Mouse (Mus musculus) heart, embryonic 16.5 days (tissue): ENCODE data around the gene Dnajc3. TPM values are rescaled to one million over a fixed set of nuclear protein-coding genes. Genes with fewer than 3 reads are reported as not detected.

ENCODE experiments used
- ATAC-seq: fragments of 200-750 bp; cut with Nextera tagmentation; replicated peaks from 2 replicates; pipeline ENCODE4 v1.8.0; 2017; ENCODE audit warnings: moderate number of reproducible peaks; ENCODE audit not compliant: insufficient read depth, low FRiP score; ENCODE audit errors: extremely low read depth
- H3K27ac ChIP-seq: fragments of 300-500 bp; sonication (generic); 2 replicates; pipeline ENCODE4 v1.5.1; 2014; ENCODE audit warnings: mild to moderate bottlenecking, low read length, control low read depth, moderate library complexity
- H3K27me3 ChIP-seq: fragments of 300-500 bp; sonication (generic); 2 replicates; pipeline ENCODE4 v1.6.1; 2014; ENCODE audit warnings: low read length, mixed read lengths; ENCODE audit not compliant: control insufficient read depth, insufficient read depth
- H3K36me3 ChIP-seq: fragments of 300-500 bp; sonication (generic); 2 replicates; pipeline ENCODE4 v1.6.1; 2014; ENCODE audit not compliant: control insufficient read depth, insufficient read depth
- H3K4me1 ChIP-seq: fragments of 300-500 bp; sonication (generic); 2 replicates; pipeline ENCODE4 v1.6.1; 2014; ENCODE audit warnings: low read length, mixed read lengths; ENCODE audit not compliant: control insufficient read depth, insufficient read depth
- H3K4me2 ChIP-seq: fragments of 300-500 bp; sonication (generic); 2 replicates; pipeline ENCODE4 v1.6.1; 2014; ENCODE audit warnings: low read depth, mild to moderate bottlenecking, control low read depth, low read length
- H3K4me3 ChIP-seq: fragments of 300-500 bp; sonication (generic); 2 replicates; pipeline ENCODE4 v1.5.1; 2014; ENCODE audit warnings: mild to moderate bottlenecking, control low read depth, low read length
- H3K9ac ChIP-seq: fragments of 300-500 bp; sonication (generic); 2 replicates; pipeline ENCODE4 v1.6.1; 2014; ENCODE audit warnings: low read length, control low read depth
- H3K9me3 ChIP-seq: fragments of 300-500 bp; sonication (generic); replicated peaks from 2 replicates; pipeline ENCODE4 v1.6.1; 2016; ENCODE audit warnings: low read length; ENCODE audit not compliant: control insufficient read depth
- WGBS: fragments of 180-500 bp; shearing (Covaris S2); extraction: QIAGEN DNeasy Blood & Tissue Kit; methylation state at CpG from one replicate; pipeline ENCODE4 v1.1.7; 2014; 5-methylcytosine and 5-hydroxymethylcytosine counted together
- polyA plus RNA-seq: library from polyadenylated mRNA; unstranded; fragments of >200 nt; fragmentation: Nextera tagmentation; extraction: Ambion mirVana; gene quantifications from 2 replicates; pipeline ENCODE4 v1.2.1, GENCODE M21; 2015

Gene Dnajc3
- polyA plus RNA-seq, 1 experiment from 2014 or later: 31.0 TPM

DNA sequence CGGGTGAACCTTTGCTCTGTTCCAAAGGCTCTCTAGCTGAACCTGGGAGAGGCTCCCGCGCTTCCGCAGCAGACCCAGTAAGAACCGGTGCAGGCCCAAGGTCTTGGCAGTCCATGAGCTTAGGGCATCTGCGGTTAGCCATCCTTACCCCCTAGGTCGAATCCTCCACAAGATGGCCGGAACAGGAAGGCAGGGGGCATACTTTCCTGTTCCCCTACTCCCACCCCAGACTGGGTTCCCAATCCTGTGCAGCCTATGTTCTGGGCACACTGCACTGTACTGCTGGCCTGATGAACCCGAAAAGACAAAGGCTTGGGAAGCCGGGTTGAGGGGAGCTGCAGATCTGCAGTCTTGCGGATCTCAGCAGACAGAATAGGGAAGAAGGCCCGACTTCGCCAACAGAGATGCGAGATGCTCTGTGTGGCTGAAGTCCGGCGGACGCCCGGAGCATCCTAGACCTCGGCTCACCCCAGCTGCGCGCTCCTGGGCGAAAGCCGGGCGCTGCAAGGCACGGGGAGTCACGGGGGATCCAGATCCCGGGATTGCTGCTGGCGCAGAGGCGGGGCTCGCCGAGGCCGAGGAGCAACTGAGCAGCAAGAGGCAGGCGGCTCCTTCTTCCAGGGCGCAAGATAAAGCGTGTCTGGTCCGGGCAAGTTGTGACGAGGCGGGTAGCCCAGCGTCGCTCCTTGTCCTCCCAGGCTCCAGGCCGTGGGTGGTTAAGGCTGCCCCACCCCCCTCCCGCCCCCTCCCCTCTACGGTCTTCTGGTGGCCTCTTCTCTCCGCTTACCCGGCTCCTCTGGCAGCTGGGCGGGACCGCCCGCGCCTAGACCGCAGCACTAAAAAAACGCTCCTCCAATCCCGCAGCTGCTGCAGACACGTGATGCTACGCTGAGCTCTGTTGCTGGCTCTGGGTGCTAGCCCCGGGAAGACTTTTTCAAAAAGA, 12.8 kb upstream of the Dnajc3 start, which contains the start of gene Dzip1:
Gene Dzip1, minus strand, starts transcription at position 788 of the 943 bp plus-strand sequence.
- H3K4me1 ChIP-seq: peaks cover 24% of the 10 kb centered on the region
- H3K4me2 ChIP-seq: peak within 1 kb of the TSS; percentile 94
- H3K9ac ChIP-seq: peak within 1 kb of the TSS; percentile 77
- H3K4me3 ChIP-seq: peak within 1 kb of the TSS; percentile 77
- no peaks in the 10 kb centered on the region for H3K9me3 ChIP-seq
- WGBS: under 1% methylated on average over 52 of the region's 55 CpGs
- H3K27me3 ChIP-seq: 0 out of 2 replicates have a peak, but pooled peaks cover 7% of the 10 kb centered on the region
- H3K36me3 ChIP-seq: no peaks in the 10 kb centered on the region
- H3K27ac ChIP-seq: peak within 1 kb of the TSS; percentile 48
- peak; percentile 86 for ATAC-seq

DNA sequence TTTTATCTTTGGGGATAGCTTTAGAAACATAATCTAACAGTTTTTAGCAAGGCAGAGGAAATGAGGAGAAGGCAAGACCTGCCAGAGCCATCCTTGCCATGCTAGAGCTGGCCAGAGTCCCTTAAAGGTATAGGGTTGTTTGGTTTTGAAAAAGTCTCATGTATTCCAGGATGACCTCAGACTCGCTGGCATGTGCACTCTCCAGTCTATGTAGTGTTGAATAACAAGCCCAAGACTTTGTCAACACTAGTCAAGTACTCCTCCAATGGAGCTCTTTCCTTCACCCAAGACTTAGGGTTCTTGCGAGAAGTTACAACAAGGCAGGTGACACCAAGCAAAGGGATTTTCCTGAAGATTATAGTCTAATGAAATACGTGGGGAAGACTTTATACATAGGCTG, 9.2 kb upstream of the Dnajc3 start:
- Histone ChIP-seq H3K4me3 (no peak overlapping the region), H3K27ac (no peak overlapping the region), H3K36me3 (no peaks in the 10 kb centered on the region), H3K4me1 (peaks cover 15% of the 10 kb centered on the region), H3K27me3 (0 out of 2 replicates have a peak, but pooled peaks cover 2% of the 10 kb centered on the region), H3K4me2 (no peak overlapping the region), H3K9me3 (no peaks in the 10 kb centered on the region), H3K9ac (no peak overlapping the region)
- WGBS: 63% methylated on average over 3 of the region's 3 CpGs
- no peak for ATAC-seq

GRCm38 (mm10) chr14:118929779-118930178, 8.0 kb upstream of the Dnajc3 start:
- no peak for ATAC-seq
- H3K4me1 ChIP-seq: peaks cover 5% of the 10 kb centered on the region
- H3K27me3 ChIP-seq: 0 out of 2 replicates have a peak, but pooled peaks cover 2% of the 10 kb centered on the region
- no peak overlapping the region for H3K9ac ChIP-seq
- H3K4me3 ChIP-seq: no peak overlapping the region
- H3K36me3 ChIP-seq: no peaks in the 10 kb centered on the region
- H3K4me2 ChIP-seq: no peak overlapping the region
- 68% methylated on average over 2 of the region's 2 CpGs for WGBS
- H3K9me3 ChIP-seq: no peaks in the 10 kb centered on the region
- H3K27ac ChIP-seq: peak overlapping the region; percentile 27; the same call in 1 of the 2 replicates

- H3K4me1 ChIP-seq: 0 out of 2 replicates have a peak, but pooled peaks cover 2% of the 10 kb centered on the region
- H3K36me3 ChIP-seq: no peaks in the 10 kb centered on the region
- no peaks in the 10 kb centered on the region for H3K9me3 ChIP-seq
- 0 out of 2 replicates have a peak, but pooled peaks cover 2% of the 10 kb centered on the region for H3K27me3 ChIP-seq
- H3K4me2 ChIP-seq: no peak overlapping the region
- 70% methylated on average over 2 of the region's 2 CpGs for WGBS
- no peak overlapping the region for H3K27ac ChIP-seq
- no peak overlapping the region for H3K4me3 ChIP-seq
- ATAC-seq: no peak
- H3K9ac ChIP-seq: no peak overlapping the region
Observed at GRCm38 (mm10) chr14:118930777-118931176, 7.0 kb upstream of the Dnajc3 start.

DNA sequence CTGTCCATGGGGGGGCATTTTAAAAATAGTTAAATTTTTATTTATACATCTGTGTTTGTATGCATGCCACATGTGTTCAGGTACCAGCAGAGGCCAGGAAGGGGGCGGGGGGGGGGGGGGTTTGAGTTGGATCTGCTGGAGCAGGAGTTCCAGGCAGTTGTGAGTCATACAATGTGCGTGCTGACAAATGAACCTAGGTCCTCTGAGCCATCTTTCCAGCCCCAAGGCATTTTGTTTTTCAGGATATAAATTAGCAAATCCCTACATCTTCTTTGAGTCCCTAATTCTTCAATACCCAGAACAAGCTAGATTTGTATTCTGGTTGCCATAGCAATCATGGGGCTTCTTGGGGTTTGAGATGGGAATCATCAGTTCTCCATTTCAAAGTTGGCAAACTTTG, 6.6 kb upstream of the Dnajc3 start:
- H3K9me3 ChIP-seq: no peaks in the 10 kb centered on the region
- 72% methylated on average over 2 of the region's 2 CpGs for WGBS

GRCm38 (mm10) chr14:118932956-118933355, 4.8 kb upstream of the Dnajc3 start:
- Histone ChIP-seq H3K4me1 (peaks cover 6% of the 10 kb centered on the region), H3K4me3 (no peak overlapping the region), H3K9me3 (no peaks in the 10 kb centered on the region), H3K9ac (no peak overlapping the region), H3K36me3 (no peaks in the 10 kb centered on the region), H3K27me3 (0 out of 2 replicates have a peak, but pooled peaks cover 2% of the 10 kb centered on the region), H3K4me2 (no peak overlapping the region), H3K27ac (no peak overlapping the region)
- ATAC-seq: no peak
- 57% methylated on average over 8 of the region's 8 CpGs for WGBS

More for the DNA sequence above, 6.6 kb upstream of the Dnajc3 start:
- Histone ChIP-seq H3K9ac (no peak overlapping the region), H3K27me3 (0 out of 2 replicates have a peak, but pooled peaks cover 2% of the 10 kb centered on the region), H3K4me3 (no peak overlapping the region), H3K36me3 (no peaks in the 10 kb centered on the region), H3K4me2 (no peak overlapping the region), H3K27ac (no peak overlapping the region), H3K4me1 (no peaks in the 10 kb centered on the region)
- ATAC-seq: no peak

DNA sequence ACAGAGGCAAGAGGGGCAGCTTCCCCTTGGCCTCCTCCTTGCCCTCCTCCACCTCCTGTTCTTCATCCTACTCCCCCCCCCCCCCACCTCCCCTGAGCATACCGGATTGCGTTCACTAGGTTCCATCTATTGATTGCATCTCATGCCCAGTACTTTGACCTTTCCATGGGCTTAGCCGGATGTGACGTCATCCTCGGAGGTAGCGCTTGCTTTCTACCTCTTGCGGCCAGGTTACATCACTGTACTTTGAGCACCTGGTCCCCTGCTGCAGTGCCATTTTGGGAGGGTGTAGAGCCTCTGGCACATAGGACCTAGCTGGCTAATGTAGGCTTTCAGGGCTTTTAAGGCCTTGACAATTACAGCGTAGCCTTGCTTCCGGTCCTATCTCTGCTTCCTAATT, 3.1 kb upstream of the Dnajc3 start:
- no peaks in the 10 kb centered on the region for H3K9me3 ChIP-seq
- no peak overlapping the region for H3K27ac ChIP-seq
- no peak overlapping the region for H3K4me3 ChIP-seq
- H3K27me3 ChIP-seq: no peaks in the 10 kb centered on the region
- peaks cover 16% of the 10 kb centered on the region for H3K4me1 ChIP-seq
- H3K4me2 ChIP-seq: no peak overlapping the region
- no peak overlapping the region for H3K9ac ChIP-seq
- no peak for ATAC-seq
- WGBS: 82% methylated on average over 9 of the region's 9 CpGs
- no peaks in the 10 kb centered on the region for H3K36me3 ChIP-seq

- H3K36me3 ChIP-seq: no peaks in the 10 kb centered on the region
- no peaks in the 10 kb centered on the region for H3K9me3 ChIP-seq
- no peak overlapping the region for H3K9ac ChIP-seq
- H3K27me3 ChIP-seq: no peaks in the 10 kb centered on the region
- peaks cover 19% of the 10 kb centered on the region for H3K4me1 ChIP-seq
- no peak overlapping the region for H3K4me2 ChIP-seq
- 64% methylated on average over 3 of the region's 3 CpGs for WGBS
- H3K4me3 ChIP-seq: no peak overlapping the region
- no peak overlapping the region for H3K27ac ChIP-seq
- ATAC-seq: no peak
Observed at GRCm38 (mm10) chr14:118936236-118936635, 1.5 kb upstream of the Dnajc3 start.

GRCm38 (mm10) chr14:118936952-118937351, 824 bp upstream of the Dnajc3 start:
- Histone ChIP-seq H3K27me3 (no peaks in the 10 kb centered on the region), H3K36me3 (no peaks in the 10 kb centered on the region), H3K4me3 (peak overlapping the region; percentile 99), H3K4me1 (peaks cover 20% of the 10 kb centered on the region), H3K4me2 (peak overlapping the region; percentile 88), H3K9me3 (no peaks in the 10 kb centered on the region), H3K27ac (peak overlapping the region; percentile 91), H3K9ac (peak overlapping the region; percentile 75)
- ATAC-seq: no peak
- WGBS: 29% methylated on average over 4 of the region's 4 CpGs
